In genomic region chr2:49417018-49417604, GRCm38 (mm10) we compare ENCODE assay signal across 11 mouse cellular contexts. TPM values are rescaled to one million over a fixed set of nuclear protein-coding genes. Genes with fewer than 3 reads are reported as not detected.
A peak's percentile ranks its signal among the peaks of the same experiment; 100 is the strongest.
DNase-seq lines count a peak whose midpoint lies in the region; ATAC-seq and TF ChIP-seq lines count a peak whose summit lies in the region.
"Had no signal": no experiment of that assay in that cellular context is flagged by ENCODE, and none has a peak within 500 bp of the region (broad histone marks: within the 10 kb centered on the region; RNA-seq: fewer than 3 reads in every experiment).

No protein-coding gene starts in this region.

- H3K9me3 ChIP-seq in G1E (replicated peaks), result no peaks in the 10 kb centered on the region
- H3K9me3 ChIP-seq in forebrain, embryonic 14.5 days (replicated peaks; ENCODE audit: control insufficient read depth, low read length), result no peaks in the 10 kb centered on the region
- H3K9me3 ChIP-seq: embryonic facial prominence, embryonic 12.5 days; midbrain, embryonic 15.5 days had no signal

- peak; percentile 28; the same call in 1 of the 2 replicates for ATAC-seq in G1E (ENCODE audit: extremely low read depth, insufficient number of reproducible peaks, low FRiP score, poor library complexity, severe bottlenecking)
- ATAC-seq in forebrain, embryonic 14.5 days, result no peak
- ATAC-seq: hindbrain, postnatal 0 days; midbrain, embryonic 15.5 days had no signal

- H3K9ac ChIP-seq in forebrain, embryonic 14.5 days (ENCODE audit: low read length), result no peak overlapping the region
- H3K9ac ChIP-seq: embryonic facial prominence, embryonic 12.5 days; midbrain, embryonic 15.5 days had no signal

- no peak overlapping the region for H3K27ac ChIP-seq in forebrain, embryonic 14.5 days (ENCODE audit: low read depth, low read length)
- H3K27ac ChIP-seq: embryonic facial prominence, embryonic 12.5 days; hindbrain, postnatal 0 days; midbrain, embryonic 15.5 days had no signal

- H3K4me3 ChIP-seq in G1E (ENCODE audit: low read depth, low read length), result no peak overlapping the region
- H3K4me3 ChIP-seq in forebrain, embryonic 14.5 days (ENCODE audit: low read depth, low read length), result no peak overlapping the region
- H3K4me3 ChIP-seq: embryonic facial prominence, embryonic 12.5 days; midbrain, embryonic 15.5 days had no signal

- no peak overlapping the region for H3K4me2 ChIP-seq in forebrain, embryonic 14.5 days (ENCODE audit: low read length)
- H3K4me2 ChIP-seq: embryonic facial prominence, embryonic 12.5 days; midbrain, embryonic 15.5 days had no signal

- H3K4me1 ChIP-seq in G1E (ENCODE audit: insufficient read depth, low read depth, low read length), result peaks cover 8% of the 10 kb centered on the region
- H3K4me1 ChIP-seq in forebrain, embryonic 14.5 days (ENCODE audit: control insufficient read depth, insufficient read depth, low read length), result no peaks in the 10 kb centered on the region
- H3K4me1 ChIP-seq: midbrain, embryonic 15.5 days had no signal

- WGBS in forebrain, embryonic 14.5 days, result 91% methylated on average over 10 of the region's 10 CpGs

- peak; percentile 13 for DNase-seq in kidney, adult 9 months
- DNase-seq in kidney, adult 8-10 months, result no peak
- DNase-seq in G1E (ENCODE audit: low spot score), result no peak
- peak; percentile 33 for DNase-seq in lung, postnatal 36 days
- peak; percentile 77 to 81 for DNase-seq in spleen, postnatal 36 days (ENCODE audit: low spot score in 2 of 2)
- DNase-seq in forebrain, embryonic 14.5 days (ENCODE audit: low spot score), result no peak
- no peak for DNase-seq in adrenal gland, postnatal 36 days
- no peak for DNase-seq in kidney, postnatal 4 days

- H3K27me3 ChIP-seq in G1E (ENCODE audit: insufficient read depth, low read length), result no peaks in the 10 kb centered on the region
- H3K27me3 ChIP-seq in forebrain, embryonic 14.5 days (replicated peaks; ENCODE audit: control insufficient read depth, insufficient read depth, low read length), result no peaks in the 10 kb centered on the region
- H3K27me3 ChIP-seq: embryonic facial prominence, embryonic 12.5 days; midbrain, embryonic 15.5 days had no signal

- no peak for TF ChIP-seq CTCF in G1E (IDR thresholded peaks at IDR 0.05; ENCODE audit: low read depth, low read length)

- no peaks in the 10 kb centered on the region for H3K36me3 ChIP-seq in G1E (replicated peaks)
- H3K36me3 ChIP-seq in forebrain, embryonic 14.5 days (ENCODE audit: control insufficient read depth, insufficient read depth, low read length), result no peaks in the 10 kb centered on the region
- H3K36me3 ChIP-seq: embryonic facial prominence, embryonic 12.5 days; midbrain, embryonic 15.5 days had no signal

RNA-seq across cellular contexts. Expression of gene Epc2, which starts 34.2 kb away (rescaled TPM):
- total RNA-seq in G1E (2014; fragmentation: Nextera tagmentation) (28.3 and 49.0 TPM in 2 replicates), G1E (2017) (24.9 and 29.2 TPM in 2 replicates)
- 2.7 and 2.8 TPM in 2 replicates for polyA plus RNA-seq in G1E (2012)
- polyA plus RNA-seq in forebrain, embryonic 14.5 days (2014; fragmentation: Nextera tagmentation; extraction: Ambion mirVana), result 20.7 and 23.3 TPM in 2 replicates
- 10 to 100 TPM; 24.6 to 24.8 TPM for total RNA-seq in adrenal gland, postnatal 36 days (2021)

Comparison
In these comparisons a context has a peak if more than half of its experiments do, and no peak if none do; other contexts are left out.
1. DNase-seq: peak in kidney, adult 9 months (single experiment), lung, postnatal 36 days (single experiment) and spleen, postnatal 36 days (2 of 2); none in kidney, adult 8-10 months (0 of 2), G1E (single experiment), forebrain, embryonic 14.5 days (single experiment), adrenal gland, postnatal 36 days (0 of 2) and kidney, postnatal 4 days (0 of 2).